Mouse (Mus musculus): ENCODE results near the gene Sema6b.

GRCm38 (mm10) chr17:56119431-56119830, 20.7 kb downstream of the Sema6b start:
- TF ChIP-seq POLR2A (IDR thresholded peaks at IDR 0.05; ENCODE audit: insufficient read depth, low read depth, low read length): no peak
- no peak for TF ChIP-seq CTCF (IDR thresholded peaks at IDR 0.05; ENCODE audit: insufficient read depth, low read depth, low read length)

Measured in olfactory bulb, adult 2 months (tissue).